9 mouse cellular contexts compared by ENCODE assay signal in the genomic region with DNA sequence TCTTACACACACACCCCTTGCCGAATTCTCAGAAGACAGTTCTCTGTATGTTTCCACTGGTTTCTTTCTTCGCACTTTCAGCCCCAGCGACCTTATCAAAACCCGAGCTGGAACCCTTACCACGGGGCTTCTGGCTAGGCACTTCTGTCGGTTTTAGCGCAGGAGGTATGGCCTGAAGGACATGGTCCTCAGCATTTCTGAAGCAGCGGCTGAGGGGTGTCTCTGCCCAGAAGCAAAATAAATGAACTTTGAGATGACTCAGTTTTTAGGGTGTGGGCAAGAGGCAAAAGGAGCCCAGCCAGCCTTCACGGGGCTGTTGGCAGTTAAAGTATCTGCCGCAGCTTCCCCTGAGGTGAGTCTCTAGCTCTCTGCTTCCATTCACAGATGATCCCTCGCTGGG.
A peak's percentile ranks its signal among the peaks of the same experiment; 100 is the strongest.
DNase-seq lines count a peak whose midpoint lies in the region; ATAC-seq and TF ChIP-seq lines count a peak whose summit lies in the region.
"Had no signal": no experiment of that assay in that cellular context is flagged by ENCODE, and none has a peak within 500 bp of the region (broad histone marks: within the 10 kb centered on the region; RNA-seq: fewer than 3 reads in every experiment).

No protein-coding gene starts in this region.

- peak; percentile 41 for DNase-seq in gastrocnemius, adult 2 months
- DNase-seq in gastrocnemius, postnatal 14 days: no peak
- DNase-seq in lung, postnatal 36 days: peak; percentile 38
- DNase-seq in frontal cortex, postnatal 10 days (ENCODE audit: low spot score in 2 of 2): no peak
- DNase-seq in right cerebral cortex, postnatal 10 days (ENCODE audit: low spot score in 2 of 2): no peak
- no peak for DNase-seq in adrenal gland, postnatal 4 days (ENCODE audit: low spot score in 2 of 2)

- 6% methylated on average over 11 of the region's 11 CpGs for WGBS in bone marrow, adult 2 months
- WGBS in heart, embryonic 15.5 days: 13% methylated on average over 11 of the region's 11 CpGs

- H3K27me3 ChIP-seq in heart, embryonic 15.5 days: peaks cover 4% of the 10 kb centered on the region; the same call in 1 of the 2 replicates
- H3K27me3 ChIP-seq: CH12.LX had no signal

- H3K27ac ChIP-seq in gastrocnemius, adult 2 months: peak overlapping the region; percentile 92
- peak overlapping the region; percentile 68 for H3K27ac ChIP-seq in bone marrow, adult 2 months (ENCODE audit: control insufficient read depth, insufficient read depth, low read depth, low read length, poor library complexity)
- no peak overlapping the region for H3K27ac ChIP-seq in heart, embryonic 15.5 days

- no peaks in the 10 kb centered on the region for H3K36me3 ChIP-seq in heart, embryonic 15.5 days

- H3K4me1 ChIP-seq in bone marrow, adult 2 months (ENCODE audit: control insufficient read depth, insufficient read depth, low read length): no peaks in the 10 kb centered on the region; the same call in 1 of the 2 replicates
- peaks cover 21% of the 10 kb centered on the region for H3K4me1 ChIP-seq in heart, embryonic 15.5 days (replicated peaks)

- ATAC-seq in heart, embryonic 15.5 days (replicated peaks; ENCODE audit: insufficient number of reproducible peaks, insufficient read depth, low FRiP score, low read depth): no peak

- peak overlapping the region; percentile 26; the same call in 1 of the 2 replicates for H3K9ac ChIP-seq in heart, embryonic 15.5 days

- no peaks in the 10 kb centered on the region for H3K9me3 ChIP-seq in heart, embryonic 15.5 days (replicated peaks)

- TF ChIP-seq POLR2A in bone marrow, adult 2 months (IDR thresholded peaks at IDR 0.05; ENCODE audit: borderline replicate concordance, control insufficient read depth, low read depth, low read length): no peak

- TF ChIP-seq CTCF in gastrocnemius, adult 2 months (IDR thresholded peaks at IDR 0.05): no peak
- TF ChIP-seq CTCF in bone marrow, adult 2 months (IDR thresholded peaks at IDR 0.05; ENCODE audit: control insufficient read depth, insufficient read depth, low read length): no peak

- peak overlapping the region; percentile 87 for H3K4me3 ChIP-seq in gastrocnemius, adult 2 months
- H3K4me3 ChIP-seq in bone marrow, adult 2 months (replicated peaks; ENCODE audit: control insufficient read depth, low read depth, low read length): peak overlapping the region; percentile 52
- peak overlapping the region; percentile 60 for H3K4me3 ChIP-seq in heart, embryonic 15.5 days

- intact Hi-C loops in gastrocnemius, adult 2 months (cut with DNase I): no loop called here
- intact Hi-C loops in gastrocnemius, postnatal 14 days (cut with DNase I; ENCODE audit: low total_unique reads): no loop called here

- peak overlapping the region; percentile 94 for H3K4me2 ChIP-seq in heart, embryonic 15.5 days

Comparison
In these comparisons a context has a peak if more than half of its experiments do, and no peak if none do; other contexts are left out.
1. DNase-seq: peak in gastrocnemius, adult 2 months (single experiment) and lung, postnatal 36 days (single experiment); none in gastrocnemius, postnatal 14 days (single experiment), frontal cortex, postnatal 10 days (0 of 2), right cerebral cortex, postnatal 10 days (0 of 2) and adrenal gland, postnatal 4 days (0 of 2).
2. Peak in every context shown above with its lines, with median percentiles within 50 percentile points of each other: H3K4me3 ChIP-seq.